Mouse (Mus musculus) heart, adult 2 months (tissue): ENCODE measurements at regions not wholly inside any gene's neighbourhood (a gene's known extent, or its start where the extent isn't known, plus 50 kb on each side); places are given as distances from the start of the nearest gene placed in this dataset.
A peak's percentile ranks its signal among the peaks of the same experiment; 100 is the strongest.

Source experiments
- CTCF ChIP-seq: fragments of 200-600 bp; IDR thresholded peaks from 2 replicates; pipeline ENCODE4 v1.8.1; 2022; ENCODE audit warnings: antibody characterized with exemption, mild to moderate bottlenecking, moderate library complexity
- EP300 ChIP-seq: fragments of 200-500 bp; IDR thresholded peaks from 2 replicates; pipeline ENCODE4 v1.6.1; 2011; ENCODE audit warnings: low read depth, low read length, control low read depth; ENCODE audit not compliant: insufficient read depth
- POLR2A ChIP-seq: fragments of 200-500 bp; IDR thresholded peaks from 2 replicates; pipeline ENCODE4 v1.6.1; 2011; ENCODE audit warnings: mild to moderate bottlenecking, low read depth, low read length, control low read depth; ENCODE audit not compliant: insufficient read depth

- TF ChIP-seq POLR2A = no peak
- no peak for TF ChIP-seq EP300
- TF ChIP-seq CTCF = peak; percentile 17; the same call in 1 of the 2 replicates
Measured at GRCm38 (mm10) chr3:147042911-147043310, 190.7 kb downstream of the Ttll7 start.
